Mouse (Mus musculus) MEL (cell line): ENCODE measurements around the gene Cbr1. TPM values are rescaled to one million over a fixed set of nuclear protein-coding genes. Genes with fewer than 3 reads are reported as not detected.

Experiments used
- DNase-seq: peaks from one replicate; pipeline ENCODE4 v3.0.0; 2011; ENCODE audit warnings: low read depth, low spot score
- H3K27ac ChIP-seq: 2 replicates; pipeline ENCODE4 v1.5.1; 2012; ENCODE audit warnings: low read depth, mild to moderate bottlenecking, control low read depth, low read length, moderate library complexity; ENCODE audit not compliant: control insufficient read depth
- H3K27me3 ChIP-seq, 2 experiments: fragments of 150-350 bp in 1 of 2; sonication (generic) in 1 of 2; 2 replicates each; pipeline ENCODE4 v1.6.1; 2012; ENCODE audit warnings: low read length in 2 of 2, mild to moderate bottlenecking in 2 of 2, improper control_type of control experiment in 1 of 2, moderate library complexity in 1 of 2; ENCODE audit not compliant: insufficient read depth in 2 of 2, control insufficient read depth in 1 of 2
- H3K36me3 ChIP-seq, 2 experiments: 2 replicates each; pipeline ENCODE4 v1.6.1; 2012 to 2014; ENCODE audit warnings: low read length in 2 of 2, improper control_type of control experiment in 1 of 2, inconsistent platforms in 1 of 2, mild to moderate bottlenecking in 1 of 2; ENCODE audit not compliant: insufficient read depth in 2 of 2, control insufficient read depth in 1 of 2
- H3K4me1 ChIP-seq, 2 experiments: fragments of 150-350 bp in 1 of 2; sonication (generic) in 1 of 2; 2 replicates each; pipeline ENCODE4 v1.6.1; 2012; ENCODE audit warnings: low read length in 2 of 2, improper control_type of control experiment in 1 of 2, mild to moderate bottlenecking in 1 of 2; ENCODE audit not compliant: insufficient read depth in 2 of 2, control insufficient read depth in 1 of 2
- H3K4me3 ChIP-seq, 2 experiments: fragments of 150-350 bp in 1 of 2; sonication (generic) in 1 of 2; 2 replicates each; pipeline ENCODE4 v1.5.1; 2012; ENCODE audit warnings: low read depth in 2 of 2, low read length in 2 of 2, mild to moderate bottlenecking in 2 of 2, moderate library complexity in 2 of 2, control low read depth in 1 of 2, improper control_type of control experiment in 1 of 2; ENCODE audit not compliant: control insufficient read depth in 1 of 2, insufficient read depth in 1 of 2
- H3K79me2 ChIP-seq: 2 replicates; pipeline ENCODE4 v1.6.1; 2012; ENCODE audit warnings: mild to moderate bottlenecking, low read length, moderate library complexity; ENCODE audit not compliant: control insufficient read depth, poor library complexity, insufficient read depth
- H3K9ac ChIP-seq: 2 replicates; pipeline ENCODE4 v1.6.1; 2012; ENCODE audit warnings: low read depth, mild to moderate bottlenecking, control low read depth, low read length, moderate library complexity; ENCODE audit not compliant: control insufficient read depth, poor library complexity, severe bottlenecking
- H3K9me3 ChIP-seq: fragments of 150-350 bp; sonication (generic); replicated peaks from 2 replicates; pipeline ENCODE4 v1.6.1; 2012; ENCODE audit warnings: mild to moderate bottlenecking, low read length, improper control_type of control experiment, moderate library complexity; ENCODE audit not compliant: insufficient read depth
- CHD1 ChIP-seq: IDR thresholded peaks from 2 replicates; pipeline ENCODE4 v1.6.1; 2012; ENCODE audit warnings: low read depth, mild to moderate bottlenecking, inconsistent platforms, low read length, improper control_type of control experiment
- CHD2 ChIP-seq: IDR thresholded peaks from 2 replicates; pipeline ENCODE4 v1.6.1; 2011; ENCODE audit warnings: low read length, improper control_type of control experiment
- CTCF ChIP-seq, 3 experiments: IDR thresholded peaks in 2 of 3; conservative IDR thresholded peaks in 1 of 3; 2 replicates each; pipeline ENCODE4 v1.5.1; 2011 to 2012; ENCODE audit warnings: low read length in 3 of 3, low read depth in 2 of 3, mild to moderate bottlenecking in 2 of 3, improper control_type of control experiment in 1 of 3, inconsistent platforms in 1 of 3, mixed read lengths in 1 of 3, moderate library complexity in 1 of 3; ENCODE audit not compliant: control insufficient read depth in 1 of 3, insufficient read depth in 1 of 3, poor library complexity in 1 of 3, severe bottlenecking in 1 of 3
- KAT2A ChIP-seq: conservative IDR thresholded peaks from 2 replicates; pipeline ENCODE4 v1.6.1; 2012; ENCODE audit warnings: low read depth, low read length, improper control_type of control experiment, inconsistent platforms
- MAFK ChIP-seq: IDR thresholded peaks from 2 replicates; pipeline ENCODE4 v1.6.1; 2011; ENCODE audit warnings: low read depth, mild to moderate bottlenecking, low read length, improper control_type of control experiment, borderline replicate concordance
- MAX ChIP-seq: IDR thresholded peaks from 2 replicates; pipeline ENCODE4 v1.6.1; 2011; ENCODE audit warnings: low read length, improper control_type of control experiment
- MAZ ChIP-seq: IDR thresholded peaks from 2 replicates; pipeline ENCODE4 v1.6.1; 2012; ENCODE audit warnings: low read depth, mild to moderate bottlenecking, inconsistent platforms, low read length, improper control_type of control experiment
- MXI1 ChIP-seq: IDR thresholded peaks from 2 replicates; pipeline ENCODE4 v1.6.1; 2011; ENCODE audit warnings: mild to moderate bottlenecking, low read depth, low read length, improper control_type of control experiment
- MYC ChIP-seq: IDR thresholded peaks from 2 replicates; pipeline ENCODE4 v1.6.1; 2011; ENCODE audit warnings: low read depth, mild to moderate bottlenecking, low read length, improper control_type of control experiment, moderate library complexity
- NELFE ChIP-seq: IDR thresholded peaks from 2 replicates; pipeline ENCODE4 v1.6.1; 2011; ENCODE audit warnings: low read depth, low read length, improper control_type of control experiment
- POLR2AphosphoS2 ChIP-seq: IDR thresholded peaks from 2 replicates; pipeline ENCODE4 v1.6.1; 2011; ENCODE audit warnings: low read length, improper control_type of control experiment
- POLR2AphosphoS5 ChIP-seq: IDR thresholded peaks from 2 replicates; pipeline ENCODE4 v1.6.1; 2012; ENCODE audit warnings: low read depth, borderline replicate concordance, mild to moderate bottlenecking, inconsistent platforms, low read length, moderate library complexity, mixed read lengths
- RAD21 ChIP-seq: IDR thresholded peaks from 2 replicates; pipeline ENCODE4 v1.6.1; 2011; ENCODE audit warnings: mild to moderate bottlenecking, low read depth, low read length, improper control_type of control experiment
- RCOR1 ChIP-seq: IDR thresholded peaks from 2 replicates; pipeline ENCODE4 v1.6.1; 2012; ENCODE audit warnings: low read depth, mild to moderate bottlenecking, inconsistent platforms, low read length, improper control_type of control experiment
- SIN3A ChIP-seq: IDR thresholded peaks from 2 replicates; pipeline ENCODE4 v1.6.1; 2012; ENCODE audit warnings: low read length, improper control_type of control experiment, inconsistent platforms
- SMC3 ChIP-seq: IDR thresholded peaks from 2 replicates; pipeline ENCODE4 v1.6.1; 2011; ENCODE audit warnings: low read depth, low read length, improper control_type of control experiment
- TAL1 ChIP-seq: IDR thresholded peaks from 2 replicates; pipeline ENCODE4 v1.6.1; 2012; ENCODE audit warnings: mild to moderate bottlenecking, inconsistent platforms, low read length, moderate library complexity, mixed read lengths
- TBP ChIP-seq: IDR thresholded peaks from 2 replicates; pipeline ENCODE4 v1.8.0; 2011; ENCODE audit warnings: low read depth, low read length, improper control_type of control experiment
- UBTF ChIP-seq: IDR thresholded peaks from 2 replicates; pipeline ENCODE4 v1.6.1; 2012; ENCODE audit warnings: low read depth, mild to moderate bottlenecking, inconsistent platforms, low read length, improper control_type of control experiment, moderate library complexity, borderline replicate concordance; ENCODE audit not compliant: insufficient read depth
- USF2 ChIP-seq, 2 experiments: IDR thresholded peaks; 2 replicates each; pipeline ENCODE4 v1.6.1; 2011 to 2012; ENCODE audit warnings: improper control_type of control experiment in 2 of 2, low read length in 2 of 2, borderline replicate concordance in 1 of 2, inconsistent platforms in 1 of 2, low read depth in 1 of 2, mild to moderate bottlenecking in 1 of 2; ENCODE audit not compliant: insufficient read depth in 1 of 2
- ZC3H11A ChIP-seq: IDR thresholded peaks from 2 replicates; pipeline ENCODE4 v1.6.1; 2012; ENCODE audit warnings: low read depth, mild to moderate bottlenecking, inconsistent platforms, low read length, improper control_type of control experiment
- ZKSCAN1 ChIP-seq: IDR thresholded peaks from 2 replicates; pipeline ENCODE4 v1.6.1; 2012; ENCODE audit warnings: low read depth, mild to moderate bottlenecking, inconsistent platforms, low read length, improper control_type of control experiment, moderate library complexity
- polyA plus RNA-seq, 2 experiments: library from polyadenylated mRNA; stranded (reverse) in 1 of 2; unstranded in 1 of 2; fragments of >175 nt in 1 of 2; fragments of >200 nt in 1 of 2; gene quantifications; 2 replicates each; pipeline versions ENCODE4 v1.2.1 to v1.2.4; 2012; ENCODE audit warnings: low replicate concordance in 2 of 2, low read depth in 1 of 2; ENCODE audit not compliant: insufficient read length in 2 of 2, insufficient read depth in 1 of 2, missing spikeins in 1 of 2
- total RNA-seq: library from RNA; depleted of rRNA; stranded (reverse); fragments of 300-350 nt; gene quantifications from 2 replicates; pipeline ENCODE4 v1.2.3, GENCODE M21; 2012

Cbr1 gene
- total and polyA plus RNA-seq, 3 experiments = 63.0 to 140 TPM; not detected in 1

- no peak overlapping the region for H3K9ac ChIP-seq
- H3K79me2 ChIP-seq = no peaks in the 10 kb centered on the region
- H3K9me3 ChIP-seq = no peaks in the 10 kb centered on the region
- no peak overlapping the region for H3K4me3 ChIP-seq
- no peaks in the 10 kb centered on the region for H3K27me3 ChIP-seq
- H3K27ac ChIP-seq = no peak overlapping the region
- H3K4me1 ChIP-seq = no peaks in the 10 kb centered on the region
- TF ChIP-seq ZKSCAN1 (no peak), POLR2AphosphoS5 (no peak), NELFE (no peak), POLR2AphosphoS2 (no peak), SMC3 (no peak), CTCF (IDR thresholded peaks at IDR 0.05 in 2 of 3, conservative IDR thresholded peaks at IDR 0.05 in 1 of 3; ENCODE audit: control insufficient read depth in 1 of 3, insufficient read depth in 1 of 3, low read depth in 2 of 3, low read length in 3 of 3, poor library complexity in 1 of 3, severe bottlenecking in 1 of 3) (no peak), CHD2 (no peak), SIN3A (no peak), ZC3H11A (no peak), TAL1 (no peak), KAT2A (no peak), MAFK (no peak), MYC (no peak)
- H3K36me3 ChIP-seq = no peaks in the 10 kb centered on the region
- DNase-seq = no peak
Observed at GRCm38 (mm10) chr16:93584976-93585702, 20.5 kb upstream of the Cbr1 start.

- H3K4me3 ChIP-seq = no peak overlapping the region
- H3K27ac ChIP-seq = no peak overlapping the region
- no peaks in the 10 kb centered on the region for H3K36me3 ChIP-seq
Observed at GRCm38 (mm10) chr16:93585703-93586205, 19.9 kb upstream of the Cbr1 start.

More at GRCm38 (mm10) chr16:93585703-93586205, 19.9 kb upstream of the Cbr1 start:
- TF ChIP-seq ZC3H11A (no peak), CTCF (IDR thresholded peaks at IDR 0.05 in 2 of 3, conservative IDR thresholded peaks at IDR 0.05 in 1 of 3; ENCODE audit: control insufficient read depth in 1 of 3, insufficient read depth in 1 of 3, low read depth in 2 of 3, low read length in 3 of 3, poor library complexity in 1 of 3, severe bottlenecking in 1 of 3) (no peak), MYC (no peak), TAL1 (no peak), USF2 (IDR thresholded peaks at IDR 0.05; ENCODE audit: borderline replicate concordance in 1 of 2, insufficient read depth in 1 of 2, low read depth in 1 of 2, low read length in 2 of 2) (no peak), RCOR1 (no peak), UBTF (no peak), SIN3A (no peak), RAD21 (no peak), MXI1 (no peak), TBP (no peak), MAX (no peak), MAZ (no peak), CHD1 (no peak)
- no peak overlapping the region for H3K9ac ChIP-seq
- no peaks in the 10 kb centered on the region for H3K27me3 ChIP-seq
- H3K4me1 ChIP-seq = no peaks in the 10 kb centered on the region
- DNase-seq = no peak
- H3K9me3 ChIP-seq = no peaks in the 10 kb centered on the region
- no peaks in the 10 kb centered on the region for H3K79me2 ChIP-seq
